Mouse (Mus musculus) limb, embryonic 12.5 days (tissue): ENCODE data around the gene Sorl1. TPM values are rescaled to one million over a fixed set of nuclear protein-coding genes. Genes with fewer than 3 reads are reported as not detected.

Source experiments
- ATAC-seq: fragments of 200-750 bp; cut with Nextera tagmentation; 2 replicates; pipeline ENCODE4 v1.8.0; 2017; ENCODE audit warnings: low read depth, moderate TSS enrichment; ENCODE audit not compliant: insufficient number of reproducible peaks, insufficient read depth, low FRiP score, low TSS enrichment
- H3K27ac ChIP-seq: fragments of 300-500 bp; sonication (generic); 2 replicates; pipeline ENCODE4 v1.5.1; 2016; ENCODE audit warnings: mild to moderate bottlenecking, moderate library complexity
- H3K27me3 ChIP-seq: fragments of 300-500 bp; sonication (generic); 2 replicates; pipeline ENCODE4 v1.6.1; 2016; ENCODE audit warnings: mild to moderate bottlenecking, moderate library complexity
- H3K36me3 ChIP-seq: fragments of 300-500 bp; sonication (generic); 2 replicates; pipeline ENCODE4 v1.6.1; 2016; ENCODE audit warnings: mild to moderate bottlenecking, moderate library complexity
- H3K4me1 ChIP-seq: fragments of 300-500 bp; sonication (generic); replicated peaks from 2 replicates; pipeline ENCODE4 v1.6.1; 2016
- H3K4me2 ChIP-seq: fragments of 300-500 bp; sonication (generic); 2 replicates; pipeline ENCODE4 v1.6.1; 2016; ENCODE audit warnings: mild to moderate bottlenecking, moderate library complexity
- H3K4me3 ChIP-seq: fragments of 300-500 bp; sonication (generic); replicated peaks from 2 replicates; pipeline ENCODE4 v1.5.1; 2016; ENCODE audit warnings: mild to moderate bottlenecking
- H3K9ac ChIP-seq: fragments of 300-500 bp; sonication (generic); replicated peaks from 2 replicates; pipeline ENCODE4 v1.6.1; 2016; ENCODE audit warnings: mild to moderate bottlenecking, moderate library complexity
- H3K9me3 ChIP-seq: fragments of 300-500 bp; sonication (generic); 2 replicates; pipeline ENCODE4 v1.6.1; 2016; ENCODE audit warnings: mild to moderate bottlenecking, moderate library complexity
- WGBS: fragments of 180-500 bp; shearing (Covaris S2); methylation state at CpG from one replicate; pipeline ENCODE4 v1.1.7; 2016; 5-methylcytosine and 5-hydroxymethylcytosine counted together
- polyA plus RNA-seq: library from polyadenylated mRNA; unstranded; fragments of >200 nt; fragmentation: Nextera tagmentation; extraction: Ambion mirVana; gene quantifications from 2 replicates; pipeline ENCODE4 v1.2.1, GENCODE M21; 2016

Sorl1 gene
- polyA plus RNA-seq, 1 experiment from 2014 or later: 4.6 TPM

- peaks cover 8% of the 10 kb centered on the region for H3K36me3 ChIP-seq
- no peak overlapping the region for H3K4me2 ChIP-seq
- no peaks in the 10 kb centered on the region for H3K9me3 ChIP-seq
- H3K27ac ChIP-seq: no peak overlapping the region
- ATAC-seq: no peak
- no peaks in the 10 kb centered on the region for H3K27me3 ChIP-seq
- WGBS: 71% methylated on average over 4 of the region's 4 CpGs
- H3K9ac ChIP-seq: no peak overlapping the region
- H3K4me3 ChIP-seq: no peak overlapping the region
- no peaks in the 10 kb centered on the region for H3K4me1 ChIP-seq
Observed at GRCm38 (mm10) chr9:42087921-42088320, 36.2 kb downstream of the Sorl1 start.

GRCm38 (mm10) chr9:42085970-42086369 is 38.1 kb downstream of the Sorl1 start:
- Histone ChIP-seq H3K9ac (no peak overlapping the region), H3K4me1 (no peaks in the 10 kb centered on the region), H3K4me2 (no peak overlapping the region), H3K9me3 (no peaks in the 10 kb centered on the region), H3K27me3 (no peaks in the 10 kb centered on the region), H3K36me3 (peaks cover 8% of the 10 kb centered on the region), H3K27ac (no peak overlapping the region), H3K4me3 (no peak overlapping the region)
- 95% methylated on average over 13 of the region's 13 CpGs for WGBS
- ATAC-seq: no peak

GRCm38 (mm10) chr9:42083661-42084067 is 40.4 kb downstream of the Sorl1 start:
- Histone ChIP-seq H3K4me1 (no peaks in the 10 kb centered on the region), H3K4me3 (no peak overlapping the region), H3K27ac (no peak overlapping the region), H3K36me3 (no peaks in the 10 kb centered on the region), H3K4me2 (no peak overlapping the region), H3K9ac (no peak overlapping the region), H3K27me3 (no peaks in the 10 kb centered on the region), H3K9me3 (no peaks in the 10 kb centered on the region)
- WGBS: 81% methylated on average over 4 of the region's 4 CpGs
- no peak for ATAC-seq

GRCm38 (mm10) chr9:42081681-42082530 is 42.2 kb downstream of the Sorl1 start:
- no peak overlapping the region for H3K4me3 ChIP-seq
- H3K4me2 ChIP-seq: no peak overlapping the region
- no peaks in the 10 kb centered on the region for H3K36me3 ChIP-seq
- no peak for ATAC-seq
- H3K9ac ChIP-seq: no peak overlapping the region
- no peaks in the 10 kb centered on the region for H3K27me3 ChIP-seq
- no peak overlapping the region for H3K27ac ChIP-seq
- no peaks in the 10 kb centered on the region for H3K9me3 ChIP-seq
- 88% methylated on average over 29 of the region's 29 CpGs for WGBS
- no peaks in the 10 kb centered on the region; the same call in 1 of the 2 replicates for H3K4me1 ChIP-seq

- no peak overlapping the region for H3K9ac ChIP-seq
- H3K4me2 ChIP-seq: no peak overlapping the region
- no peaks in the 10 kb centered on the region; the same call in 1 of the 2 replicates for H3K4me1 ChIP-seq
- no peak overlapping the region for H3K27ac ChIP-seq
- no peak for ATAC-seq
- no peak overlapping the region for H3K4me3 ChIP-seq
- H3K9me3 ChIP-seq: no peaks in the 10 kb centered on the region
- no peaks in the 10 kb centered on the region for H3K27me3 ChIP-seq
- WGBS: 81% methylated on average over 9 of the region's 9 CpGs
- H3K36me3 ChIP-seq: no peaks in the 10 kb centered on the region
Observed at GRCm38 (mm10) chr9:42080671-42081070, 43.4 kb downstream of the Sorl1 start.

- no peak overlapping the region for H3K4me2 ChIP-seq
- no peaks in the 10 kb centered on the region for H3K9me3 ChIP-seq
- ATAC-seq: no peak
- no peak overlapping the region for H3K9ac ChIP-seq
- no peaks in the 10 kb centered on the region for H3K27me3 ChIP-seq
- H3K36me3 ChIP-seq: no peaks in the 10 kb centered on the region
- no peaks in the 10 kb centered on the region; the same call in 1 of the 2 replicates for H3K4me1 ChIP-seq
- peak overlapping the region; percentile 42; the same call in 1 of the 2 replicates for H3K27ac ChIP-seq
- WGBS: 74% methylated on average over 16 of the region's 16 CpGs
- no peak overlapping the region for H3K4me3 ChIP-seq
Observed at GRCm38 (mm10) chr9:42077112-42077845, 46.8 kb downstream of the Sorl1 start.

GRCm38 (mm10) chr9:42076256-42076849 is 47.7 kb downstream of the Sorl1 start:
- H3K27ac ChIP-seq: no peak overlapping the region
- ATAC-seq: no peak
- 93% methylated on average over 10 of the region's 10 CpGs for WGBS

GRCm38 (mm10) chr9:42075241-42075640 is 48.9 kb downstream of the Sorl1 start:
- H3K36me3 ChIP-seq: no peaks in the 10 kb centered on the region
- no peak overlapping the region for H3K4me3 ChIP-seq
- no peaks in the 10 kb centered on the region for H3K9me3 ChIP-seq
- WGBS: 35% methylated on average over 2 of the region's 2 CpGs
- H3K27me3 ChIP-seq: peaks cover 4% of the 10 kb centered on the region; the same call in 1 of the 2 replicates
- no peak overlapping the region for H3K27ac ChIP-seq
- no peak overlapping the region for H3K4me2 ChIP-seq
- no peaks in the 10 kb centered on the region; the same call in 1 of the 2 replicates for H3K4me1 ChIP-seq
- H3K9ac ChIP-seq: no peak overlapping the region
- no peak for ATAC-seq

More at GRCm38 (mm10) chr9:42076256-42076849, 47.7 kb downstream of the Sorl1 start:
- Histone ChIP-seq H3K9me3 (no peaks in the 10 kb centered on the region), H3K36me3 (no peaks in the 10 kb centered on the region), H3K9ac (no peak overlapping the region), H3K27me3 (peaks cover 4% of the 10 kb centered on the region; the same call in 1 of the 2 replicates), H3K4me3 (no peak overlapping the region), H3K4me1 (no peaks in the 10 kb centered on the region; the same call in 1 of the 2 replicates), H3K4me2 (no peak overlapping the region)

- 74% methylated on average over 4 of the region's 4 CpGs for WGBS
- ATAC-seq: no peak
- no peak overlapping the region for H3K9ac ChIP-seq
- no peaks in the 10 kb centered on the region; the same call in 1 of the 2 replicates for H3K4me1 ChIP-seq
- H3K27ac ChIP-seq: no peak overlapping the region
- H3K27me3 ChIP-seq: peaks cover 4% of the 10 kb centered on the region; the same call in 1 of the 2 replicates
- H3K4me2 ChIP-seq: no peak overlapping the region
- no peaks in the 10 kb centered on the region for H3K9me3 ChIP-seq
- no peaks in the 10 kb centered on the region for H3K36me3 ChIP-seq
- no peak overlapping the region for H3K4me3 ChIP-seq
Observed at GRCm38 (mm10) chr9:42072010-42072409, 52.1 kb downstream of the Sorl1 start.

- Histone ChIP-seq H3K4me2 (no peak overlapping the region), H3K27ac (no peak overlapping the region), H3K4me3 (no peak overlapping the region), H3K9ac (no peak overlapping the region), H3K4me1 (no peaks in the 10 kb centered on the region; the same call in 1 of the 2 replicates), H3K27me3 (peaks cover 4% of the 10 kb centered on the region; the same call in 1 of the 2 replicates), H3K36me3 (no peaks in the 10 kb centered on the region), H3K9me3 (no peaks in the 10 kb centered on the region)
- 88% methylated on average over 6 of the region's 6 CpGs for WGBS
- no peak for ATAC-seq
Observed at GRCm38 (mm10) chr9:42070856-42071255, 53.2 kb downstream of the Sorl1 start.

GRCm38 (mm10) chr9:42069471-42069870 is 54.6 kb downstream of the Sorl1 start:
- Histone ChIP-seq H3K4me1 (no peaks in the 10 kb centered on the region; the same call in 1 of the 2 replicates), H3K9me3 (no peaks in the 10 kb centered on the region), H3K27ac (no peak overlapping the region), H3K4me2 (no peak overlapping the region), H3K4me3 (no peak overlapping the region), H3K36me3 (no peaks in the 10 kb centered on the region), H3K27me3 (peaks cover 4% of the 10 kb centered on the region; the same call in 1 of the 2 replicates), H3K9ac (no peak overlapping the region)
- no peak for ATAC-seq
- 82% methylated on average over 5 of the region's 5 CpGs for WGBS
